ENCODE assay signal across 10 mouse cellular contexts in the genomic region with DNA sequence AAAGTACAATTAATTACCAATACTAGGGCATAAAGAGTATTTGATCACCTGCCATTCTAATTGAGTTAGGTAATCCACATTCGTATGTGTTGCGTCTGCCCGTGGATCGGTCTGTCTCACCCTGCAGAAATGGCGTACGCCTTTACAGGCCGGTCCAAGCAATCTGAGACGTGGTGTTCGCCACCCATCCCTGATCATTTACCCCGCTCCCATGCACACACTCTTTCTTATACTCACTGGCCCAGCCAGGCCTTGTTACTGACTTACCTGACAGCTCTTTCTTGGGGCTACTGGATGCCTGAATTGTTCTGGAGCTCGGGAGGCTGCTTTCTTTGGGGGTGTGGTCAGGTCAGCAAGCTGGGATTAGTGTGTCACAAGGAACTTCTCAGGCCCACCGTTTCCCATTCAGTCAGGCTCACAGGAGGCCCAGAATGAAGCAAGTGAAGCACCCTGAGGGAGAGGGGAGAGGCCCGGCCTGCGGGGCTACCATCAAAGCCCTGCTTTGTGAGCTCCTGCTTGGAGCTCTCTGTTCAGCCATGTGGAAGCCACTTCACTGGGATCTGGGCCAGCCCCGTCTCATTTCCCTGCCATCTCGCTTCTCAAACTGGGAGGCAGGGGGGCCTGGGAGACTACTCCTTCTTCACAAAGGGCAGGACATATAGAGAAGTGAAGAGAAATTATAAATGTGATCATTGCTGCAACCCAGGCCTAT. TPM values are rescaled to one million over a fixed set of nuclear protein-coding genes. Genes with fewer than 3 reads are reported as not detected.
DNase-seq lines count a peak whose midpoint lies in the region; ATAC-seq lines count a peak whose summit lies in the region.
"Had no signal": no experiment of that assay in that cellular context is flagged by ENCODE, and none has a peak within 500 bp of the region (broad histone marks: within the 10 kb centered on the region; RNA-seq: fewer than 3 reads in every experiment).

A gene (minus strand): TSS at position 627 of the 712 bp plus-strand sequence.

- intact Hi-C loops in left cerebral cortex, postnatal 25 days (cut with DNase I): no loop called here

- H3K9me3 ChIP-seq in forebrain, embryonic 13.5 days (replicated peaks): no peaks in the 10 kb centered on the region

- H3K4me1 ChIP-seq in forebrain, embryonic 13.5 days: peaks cover 32% of the 10 kb centered on the region

- peak; percentile 89 for ATAC-seq in forebrain, embryonic 13.5 days
- ATAC-seq: intestine, postnatal 0 days had no signal

- peak within 1 kb of the TSS; percentile 91 for H3K27ac ChIP-seq in forebrain, embryonic 13.5 days

- H3K9ac ChIP-seq in forebrain, embryonic 13.5 days: peak within 1 kb of the TSS; percentile 17

- peak within 1 kb of the TSS; percentile 19; the same call in 1 of the 2 replicates for H3K4me3 ChIP-seq in forebrain, embryonic 13.5 days

- peak in 1 of 2 experiments; percentile 30 for DNase-seq in layer of hippocampus, adult 8-10 months (ENCODE audit: low spot score in 2 of 2)
- no peak for DNase-seq in layer of hippocampus, adult 9-11 months
- DNase-seq in left cerebral cortex, postnatal 25 days (ENCODE audit: low spot score in 2 of 2): peak in 1 of 2 experiments; percentile 48
- peak; percentile 84 for DNase-seq in retina, postnatal 1 day
- DNase-seq in embryo, embryonic 10 days (ENCODE audit: low spot score): no peak
- no peak for DNase-seq in urinary bladder, adult 2 months (ENCODE audit: low spot score)
- DNase-seq in kidney, postnatal 10 days: no peak
- DNase-seq: lung, postnatal 10 days had no signal

- WGBS in forebrain, embryonic 13.5 days: 33% methylated on average over 16 of the region's 16 CpGs

- H3K4me2 ChIP-seq in forebrain, embryonic 13.5 days: peak within 1 kb of the TSS; percentile 46

- H3K27me3 ChIP-seq in forebrain, embryonic 13.5 days: no peaks in the 10 kb centered on the region

- H3K36me3 ChIP-seq in forebrain, embryonic 13.5 days (ENCODE audit: poor library complexity, severe bottlenecking): peaks cover 13% of the 10 kb centered on the region

RNA-seq across cellular contexts. Expression of the gene that starts here (rescaled TPM):
- total RNA-seq in layer of hippocampus, adult 8-10 months (2022): 10 to 100 TPM; 23.5 to 25.8 (median 24.1) TPM
- 40.5 and 52.8 TPM in 2 replicates for polyA plus RNA-seq in forebrain, embryonic 13.5 days (2015; fragmentation: Nextera tagmentation; extraction: Ambion mirVana)
- 10 to 100 TPM; 21.2 to 22.4 TPM for total RNA-seq in left cerebral cortex, postnatal 25 days (2021)
- polyA plus RNA-seq in urinary bladder, adult 2 months (2012; rRNA removed): 0.08 and 0.13 TPM in 2 replicates

Comparison
In these comparisons a context has a peak if more than half of its experiments do, and no peak if none do; other contexts are left out.
1. RNA of the gene that starts here (polyA plus RNA-seq): 40.5 to 52.8 TPM in forebrain, embryonic 13.5 days; 0.08 to 0.13 TPM in urinary bladder, adult 2 months; every median in the first group is over 10 times any median in the second.